Mouse (Mus musculus) megakaryocyte, embryonic 14.5 days (primary cell): Measurements from ENCODE around the gene Mon2.

Experiments used
- FLI1 ChIP-seq: IDR thresholded peaks from 2 replicates; pipeline ENCODE4 v1.6.1; 2012; ENCODE audit warnings: low read length, inconsistent platforms, mixed read lengths
- GATA1 ChIP-seq: IDR thresholded peaks from 3 replicates; pipeline ENCODE4 v1.6.1; 2012; ENCODE audit warnings: mixed read lengths, low read length, inconsistent platforms, borderline replicate concordance

- TF ChIP-seq GATA1: no peak
- TF ChIP-seq FLI1: no peak
These were observed 27.6 kb downstream of the Mon2 start for GRCm38 (mm10) chr10:123048730-123049129.
